Mouse (Mus musculus) thymus, postnatal 25 days (tissue): Measurements from ENCODE around the gene 2810004N23Rik.
A peak's percentile ranks its signal among the peaks of the same experiment; 100 is the strongest.

Experiments used
- DNase-seq: peaks from one replicate; pipeline ENCODE4 v3.0.0; 2022

Gene 2810004N23Rik

DNA sequence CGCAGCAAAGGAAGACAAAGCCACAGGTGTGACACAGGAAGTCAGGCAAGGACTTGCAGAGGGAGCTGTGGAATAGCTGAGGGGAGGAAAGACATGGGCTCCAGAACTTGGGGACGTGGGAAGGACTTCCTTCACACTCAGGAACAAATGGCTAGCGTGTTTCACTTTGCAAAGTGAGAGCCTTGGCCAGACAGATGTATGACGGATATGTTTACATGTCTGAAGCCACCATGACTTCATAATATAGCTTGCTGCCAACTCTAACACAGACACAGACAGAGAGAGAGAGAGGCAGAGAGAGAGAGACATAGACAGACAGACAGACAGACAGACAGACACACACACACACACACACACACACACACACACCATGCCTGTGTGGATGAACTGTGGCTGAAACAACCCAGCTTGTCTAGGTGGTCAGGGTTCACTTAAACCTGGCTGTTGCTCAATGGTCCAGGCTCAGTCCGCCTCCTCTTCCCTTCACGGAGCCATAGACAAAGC lies 43.3 kb downstream of the 2810004N23Rik start:
- DNase-seq: no peak

DNA sequence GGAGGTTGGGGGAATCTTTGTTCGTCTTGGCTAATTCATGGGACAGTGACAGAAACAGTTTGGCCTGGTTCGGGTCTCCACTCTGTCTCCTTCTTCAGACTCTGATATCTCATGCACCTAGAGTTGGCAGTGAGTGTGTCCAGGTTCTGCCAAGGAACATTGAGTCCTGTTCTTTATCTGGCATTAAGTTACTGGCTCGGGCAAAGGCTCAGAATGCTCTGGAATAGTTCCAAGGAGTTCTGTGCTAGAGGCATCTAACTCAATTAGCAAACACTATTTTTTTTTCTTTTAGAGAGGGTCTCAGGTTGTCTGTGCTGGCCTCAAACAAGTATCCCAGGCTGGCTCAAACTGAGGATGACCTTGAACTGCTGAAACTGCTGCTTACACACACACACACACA lies 45.6 kb downstream of the 2810004N23Rik start:
- no peak for DNase-seq

DNA sequence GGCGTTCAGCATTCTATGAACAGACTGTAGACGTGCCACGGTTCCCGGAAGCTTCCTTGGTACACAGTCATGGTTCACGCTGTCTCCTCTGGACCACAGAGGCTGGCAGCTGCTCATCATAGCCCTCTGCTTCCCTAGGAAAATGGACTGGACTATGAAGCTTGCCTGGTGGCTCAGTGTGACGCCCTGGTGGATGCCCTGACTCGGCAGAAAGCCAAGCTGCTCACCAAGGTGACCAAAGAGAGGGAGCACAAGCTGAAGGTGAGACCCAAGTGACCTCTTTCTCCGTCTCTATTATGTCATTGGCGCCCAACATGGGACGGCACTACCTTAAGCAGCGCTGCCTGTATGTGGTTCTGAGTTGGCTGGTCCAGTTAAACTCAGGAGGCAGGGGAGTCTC lies 46.1 kb downstream of the 2810004N23Rik start:
- no peak for DNase-seq

DNA sequence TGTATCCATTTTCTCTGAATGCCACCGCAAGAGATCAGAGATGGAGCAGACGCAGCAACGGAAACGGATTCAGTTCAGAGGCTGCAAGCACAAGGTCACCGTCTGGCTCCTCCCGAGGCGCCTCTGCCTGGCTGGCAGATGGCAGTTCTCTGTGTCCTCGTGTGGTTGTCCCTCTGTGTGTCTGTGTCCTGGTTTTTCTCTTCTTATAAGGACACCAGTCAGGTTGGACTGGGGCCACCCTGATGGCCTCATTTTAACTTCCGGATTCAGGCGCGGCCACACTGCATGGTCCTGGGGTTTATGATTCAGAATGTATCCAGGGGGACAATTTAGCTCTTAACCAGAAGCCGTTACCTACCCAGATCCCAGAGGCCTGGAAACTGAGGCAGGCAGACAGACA lies 47.0 kb downstream of the 2810004N23Rik start:
- no peak for DNase-seq

- DNase-seq: no peak
Measured at GRCm38 (mm10) chr8:124813326-124813725, 49.6 kb downstream of the 2810004N23Rik start.

DNA sequence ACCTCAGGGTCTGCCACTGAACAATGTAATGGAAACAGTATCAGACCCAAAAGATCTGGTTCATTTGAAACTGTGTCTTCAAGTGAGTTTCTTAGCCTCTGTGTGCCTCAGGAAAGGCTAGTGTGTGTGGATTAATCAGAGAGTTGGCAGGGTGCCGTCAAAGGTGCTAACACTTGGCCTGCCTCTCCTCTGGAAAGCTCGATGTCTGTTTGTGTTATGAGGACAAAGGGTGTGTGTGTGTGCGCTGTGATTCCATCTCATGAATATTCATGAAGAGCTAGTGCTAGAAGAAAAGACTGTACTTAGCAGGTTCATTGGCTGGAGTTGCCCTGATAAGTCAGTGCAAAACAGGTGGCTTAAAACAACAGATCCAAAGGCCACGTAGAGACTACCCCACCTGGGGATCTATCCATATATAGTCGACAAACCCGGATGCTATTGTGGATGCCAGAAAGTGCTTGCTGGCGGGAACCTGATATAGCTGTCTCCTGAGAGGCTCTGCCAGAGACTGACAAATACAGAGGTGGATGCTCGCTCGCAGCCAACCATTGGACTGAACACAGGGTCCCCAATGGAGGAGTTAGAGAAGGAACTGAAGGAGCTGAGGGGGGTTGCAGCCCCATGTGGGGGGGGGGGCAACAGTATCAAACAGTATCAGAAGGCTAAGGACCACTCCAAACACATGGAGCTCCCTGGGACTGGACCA lies 52.1 kb downstream of the 2810004N23Rik start:
- no peak for DNase-seq

DNA sequence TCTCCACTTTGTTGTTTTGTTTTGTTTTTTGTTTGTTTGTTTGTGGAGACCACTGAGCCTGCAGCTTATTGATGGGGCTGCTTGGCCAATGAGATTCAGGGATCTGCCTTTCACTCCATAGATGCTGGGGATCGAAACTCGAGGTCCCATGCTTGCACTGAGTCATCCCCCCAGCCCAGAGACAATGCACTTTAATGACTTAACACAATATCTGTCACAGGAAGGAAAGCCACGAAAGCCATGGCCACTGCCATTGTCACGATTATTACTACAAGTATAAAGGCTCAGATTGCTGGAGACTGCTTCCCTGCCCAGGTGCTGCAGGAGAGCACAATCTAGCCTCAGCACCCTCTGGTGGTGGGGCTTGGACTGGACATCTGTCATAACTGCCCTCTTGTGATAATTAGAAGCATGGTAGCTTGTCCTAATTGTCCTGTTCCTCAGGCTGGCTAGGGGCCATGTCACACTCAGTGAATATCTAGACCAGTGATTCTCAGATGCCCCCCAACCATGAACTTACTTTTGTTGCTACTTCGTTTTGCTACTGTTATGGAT lies 52.8 kb downstream of the 2810004N23Rik start:
- DNase-seq: no peak

DNA sequence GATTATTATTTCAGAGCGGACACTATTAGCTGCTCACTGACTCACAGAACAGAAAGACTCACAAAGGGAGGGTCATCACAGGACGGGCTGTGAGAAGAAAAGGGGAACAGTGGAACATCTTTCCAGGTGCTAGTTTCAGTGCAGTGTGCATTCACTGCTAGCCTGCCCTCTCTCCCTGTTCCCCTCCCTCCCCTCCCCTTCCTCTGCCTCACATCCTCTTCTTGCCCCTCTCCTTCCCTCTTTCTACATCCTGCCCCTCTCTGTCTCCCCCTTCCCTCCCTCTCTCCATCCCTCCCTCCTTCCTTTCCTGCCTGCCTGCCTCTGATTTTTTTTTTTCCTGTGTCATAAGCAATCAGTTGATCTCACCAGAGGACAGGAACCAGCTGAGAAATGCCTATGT lies 53.5 kb downstream of the 2810004N23Rik start:
- DNase-seq: no peak

DNA sequence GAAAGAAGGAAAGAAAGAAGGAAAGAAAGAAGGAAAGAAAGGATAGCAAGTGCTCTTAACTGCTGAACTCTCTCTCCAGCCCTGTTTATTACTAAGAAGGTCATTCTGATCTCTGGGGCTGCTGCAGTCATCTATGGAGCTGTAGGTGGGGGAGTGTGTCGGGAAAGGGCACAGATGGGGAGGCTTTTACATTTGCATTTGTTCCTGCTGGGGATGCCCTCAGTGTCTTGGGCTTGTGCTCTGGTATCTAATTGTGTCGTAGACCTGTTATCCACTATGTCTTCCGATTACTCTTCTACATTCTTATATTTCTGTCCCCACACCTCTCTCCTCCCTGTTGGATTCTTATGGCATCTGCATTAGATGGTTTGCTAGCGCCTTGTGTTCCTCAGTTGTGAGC lies 56.9 kb downstream of the 2810004N23Rik start:
- no peak for DNase-seq

- no peak for DNase-seq
Measured at GRCm38 (mm10) chr8:124803824-124804702, 58.9 kb downstream of the 2810004N23Rik start.

GRCm38 (mm10) chr8:124800542-124800941 lies 62.4 kb downstream of the 2810004N23Rik start:
- DNase-seq: no peak

GRCm38 (mm10) chr8:124795781-124796488 lies 67.0 kb downstream of the 2810004N23Rik start:
- DNase-seq: no peak

DNA sequence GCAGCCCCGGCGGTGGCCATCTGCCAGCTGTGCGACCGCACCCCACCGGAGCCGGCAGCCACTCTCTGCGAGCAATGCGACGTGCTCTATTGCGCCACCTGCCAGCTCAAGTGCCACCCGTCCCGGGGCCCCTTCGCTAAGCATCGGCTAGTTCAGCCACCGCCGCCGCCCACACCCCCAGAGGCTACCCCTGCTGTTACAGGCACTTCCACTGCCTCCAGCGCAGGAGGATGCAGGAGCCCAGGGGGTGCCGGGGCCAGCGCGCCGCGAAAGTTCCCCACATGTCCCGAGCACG lies 68.5 kb downstream of the 2810004N23Rik start:
- peak; percentile 52 for DNase-seq

DNA sequence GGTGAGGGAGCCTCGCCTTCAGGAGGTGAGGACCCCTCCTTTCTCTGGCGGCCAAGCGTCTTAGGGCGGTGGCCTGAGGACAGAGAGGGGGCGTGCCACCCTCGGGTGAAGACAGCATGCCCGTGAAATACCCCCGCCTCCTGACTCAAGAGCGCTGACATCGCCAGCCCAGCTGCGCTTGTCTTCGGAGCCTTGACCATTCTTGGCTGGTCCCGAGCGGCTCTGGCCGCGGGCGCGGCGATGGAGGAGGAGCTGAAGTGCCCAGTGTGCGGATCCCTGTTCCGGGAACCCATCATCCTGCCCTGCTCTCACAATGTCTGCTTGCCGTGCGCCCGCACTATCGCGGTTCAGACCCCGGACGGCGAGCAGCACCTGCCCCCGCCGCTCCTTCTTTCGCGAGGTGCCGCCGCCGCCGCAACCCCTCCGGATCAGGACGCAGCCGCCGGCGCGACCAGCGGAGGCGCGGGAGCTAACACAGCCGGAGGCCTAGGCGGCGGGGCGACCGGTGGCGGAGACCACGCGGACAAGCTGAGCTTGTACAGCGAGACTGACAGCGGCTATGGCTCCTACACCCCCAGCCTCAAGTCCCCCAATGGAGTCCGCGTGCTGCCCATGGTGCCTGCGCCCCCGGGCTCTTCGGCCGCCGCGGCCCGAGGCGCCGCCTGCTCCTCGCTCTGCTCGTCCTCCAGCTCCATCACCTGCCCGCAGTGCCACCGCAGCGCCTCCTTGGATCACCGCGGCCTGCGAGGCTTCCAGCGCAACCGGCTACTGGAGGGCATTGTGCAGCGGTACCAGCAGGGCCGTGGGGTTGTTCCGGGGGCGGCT lies 69.0 kb downstream of the 2810004N23Rik start:
- peak; percentile 5 for DNase-seq

DNA sequence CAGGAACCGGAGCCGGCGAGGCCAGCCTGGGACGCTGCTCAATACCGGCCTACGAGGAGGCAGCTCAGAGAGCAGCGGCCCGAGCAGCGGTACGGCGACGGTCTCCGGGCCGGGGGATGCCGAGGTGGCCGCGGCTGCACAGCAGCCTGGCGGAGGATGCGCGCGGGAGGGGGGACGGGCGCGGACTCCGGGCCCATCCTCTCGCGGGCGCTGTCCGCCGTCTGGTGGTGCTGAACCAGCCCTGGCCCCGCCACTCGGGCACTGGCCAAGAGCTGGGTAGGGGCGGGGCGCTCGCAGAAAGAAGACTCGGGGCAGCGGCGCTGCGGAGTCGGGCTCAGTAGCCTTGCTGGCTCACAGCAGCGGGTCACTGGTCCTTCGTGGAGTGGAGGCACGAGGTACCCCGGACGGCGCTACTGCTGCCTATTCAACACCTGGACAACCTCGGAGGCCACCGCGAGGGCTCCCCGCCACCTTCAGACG lies 69.7 kb downstream of the 2810004N23Rik start:
- peak; percentile 84 for DNase-seq

- peak; percentile 14 for DNase-seq
Measured at GRCm38 (mm10) chr8:124792708-124793107, 70.2 kb downstream of the 2810004N23Rik start, which contains the start of gene Trim67. Gene Trim67, plus strand, starts transcription at chr8:124793092.

- peak; percentile 34 for DNase-seq
Measured at GRCm38 (mm10) chr8:124792186-124792585, 70.7 kb downstream of the 2810004N23Rik start.

GRCm38 (mm10) chr8:124791751-124792150 lies 71.2 kb downstream of the 2810004N23Rik start:
- no peak for DNase-seq

DNA sequence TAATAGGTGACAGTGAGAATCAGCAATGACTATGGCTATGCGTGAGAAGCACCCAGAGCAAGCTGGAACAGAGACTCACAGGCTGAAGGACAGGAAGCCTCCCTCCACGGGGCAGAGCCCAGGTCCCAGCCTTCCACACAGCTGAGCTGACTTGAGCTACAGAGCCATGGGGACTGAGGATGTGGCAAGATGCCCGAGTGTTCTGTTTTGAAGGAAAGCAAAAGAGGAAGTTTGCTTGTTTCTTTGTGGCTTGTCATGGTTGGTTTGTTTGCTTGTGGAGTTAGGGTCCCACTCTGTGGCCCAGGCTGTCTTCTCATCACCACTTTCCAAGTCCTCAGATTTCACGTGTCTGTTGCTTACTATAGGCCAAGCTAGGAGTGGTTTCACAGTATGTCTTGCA lies 72.2 kb downstream of the 2810004N23Rik start:
- DNase-seq: no peak
